Mouse (Mus musculus): Measurements from ENCODE around the gene Rbfox1.

The Rbfox1 gene

DNA sequence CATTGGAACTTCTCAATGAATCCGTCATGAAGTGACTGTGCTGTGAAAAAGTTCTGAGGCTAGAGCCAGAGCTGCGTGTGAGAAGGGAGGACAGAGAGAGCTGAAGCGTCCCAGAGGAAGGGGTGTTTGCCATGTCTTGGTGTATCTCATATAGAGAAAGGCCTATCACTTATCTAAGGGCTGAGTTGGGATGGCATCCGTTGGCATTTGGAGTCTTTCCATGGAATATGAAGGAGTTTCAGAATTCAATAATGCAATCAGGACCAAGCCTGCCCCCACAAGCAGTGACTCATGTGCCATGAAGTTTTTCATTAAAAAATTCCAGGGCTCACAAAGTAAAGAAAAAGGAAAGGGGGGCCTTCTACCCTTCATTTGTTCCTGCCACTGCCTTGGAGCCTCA is 112.0 kb downstream of the Rbfox1 start:
- no peak for DNase-seq

DNA sequence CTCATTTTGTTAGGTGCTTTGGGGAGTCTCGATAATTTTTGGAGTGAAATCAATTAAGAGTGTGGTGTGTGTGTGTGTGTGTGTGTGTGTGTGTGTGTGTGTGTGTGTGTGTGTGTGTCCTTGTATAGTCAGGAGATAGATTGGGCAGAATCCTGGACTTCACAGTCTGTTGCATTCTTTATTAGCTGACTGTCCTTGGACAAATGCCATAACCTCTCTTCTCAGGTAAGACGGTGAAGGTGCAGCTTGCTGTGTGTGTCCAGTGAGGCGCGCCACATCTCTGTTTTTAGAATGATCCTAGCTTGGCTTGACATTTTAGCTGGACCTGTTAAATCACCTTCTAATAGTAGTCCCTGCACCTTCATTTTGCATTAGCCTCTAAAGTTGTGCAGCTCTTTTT is 112.5 kb downstream of the Rbfox1 start:
- DNase-seq, result no peak

DNA sequence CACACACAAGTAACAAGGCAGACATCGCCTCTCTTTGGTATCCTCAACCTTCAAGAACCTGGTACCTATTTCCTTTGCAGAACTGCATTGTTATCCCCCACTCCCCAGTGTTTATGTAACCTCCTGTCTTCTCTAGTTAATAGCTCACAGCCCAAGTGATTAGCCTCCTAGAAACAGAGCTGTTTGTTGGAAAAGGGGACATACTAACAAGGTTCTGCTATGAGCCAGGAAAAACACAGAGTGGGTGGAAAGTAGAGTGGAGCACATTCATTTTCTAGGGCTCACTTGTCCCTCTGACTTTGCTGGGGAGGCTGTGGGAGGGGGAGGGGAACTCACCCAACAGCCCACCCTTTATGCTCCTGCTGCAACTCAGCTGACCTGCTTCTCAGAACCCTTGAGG is 114.9 kb downstream of the Rbfox1 start:
- DNase-seq, result no peak

DNA sequence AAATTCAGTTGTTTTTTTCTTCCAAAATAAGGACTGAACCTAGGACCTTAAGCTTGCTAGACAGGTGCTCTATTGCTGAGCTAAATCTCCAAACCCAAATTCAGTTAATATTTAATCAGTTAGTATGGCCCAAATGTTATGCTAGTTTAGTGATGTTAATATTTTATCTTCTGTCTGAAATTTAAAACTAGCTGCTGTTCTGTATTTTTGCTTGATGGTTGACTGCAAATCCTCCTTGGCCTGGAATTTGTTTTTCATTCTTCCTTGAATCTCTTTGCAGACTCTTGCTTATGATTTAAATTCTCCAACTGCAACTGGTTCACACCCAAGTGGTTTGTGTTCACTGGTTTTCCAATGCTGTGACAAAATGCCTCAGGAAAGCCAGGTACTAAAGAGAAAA is 121.8 kb downstream of the Rbfox1 start:
- DNase-seq, result no peak

DNA sequence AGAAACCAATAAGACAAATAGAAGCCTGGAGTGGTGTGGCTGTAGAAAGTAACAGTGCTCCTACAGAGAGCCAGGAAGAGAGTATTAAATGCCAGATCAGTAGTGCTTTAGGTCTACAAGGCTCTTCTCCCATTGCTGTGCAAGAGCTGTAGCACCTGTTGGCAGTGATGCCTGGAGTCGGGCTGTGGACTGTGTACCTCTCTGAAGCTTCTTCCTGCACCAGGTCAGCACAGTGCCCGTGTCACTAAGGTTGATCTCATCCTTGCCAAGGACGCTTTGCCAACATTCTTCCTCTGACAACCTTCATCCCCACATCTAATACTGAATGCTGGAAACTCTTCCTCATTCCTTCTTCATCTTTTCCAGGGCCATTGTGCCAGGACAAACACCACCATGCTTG is 127.7 kb downstream of the Rbfox1 start:
- DNase-seq, result no peak

DNA sequence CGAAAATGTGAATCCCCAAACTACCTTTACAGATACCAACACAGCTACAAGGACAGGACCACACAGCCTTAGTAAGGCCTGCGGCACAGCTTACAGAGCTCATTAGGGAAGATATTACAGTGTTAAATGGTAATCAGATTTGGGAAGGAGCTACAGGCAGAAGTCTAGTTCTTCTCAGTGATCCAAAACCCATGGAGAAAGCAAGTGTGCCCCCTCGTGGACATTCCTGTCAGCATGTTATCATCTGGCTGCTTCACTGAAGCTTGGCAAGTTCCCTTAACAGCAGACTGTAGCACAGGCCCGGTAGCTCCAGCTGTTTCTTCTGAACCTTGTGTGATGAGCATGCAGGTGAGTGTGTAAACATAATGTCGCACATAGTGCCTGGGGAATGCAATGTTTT is 133.5 kb downstream of the Rbfox1 start:
- DNase-seq, result peak; percentile 51

DNA sequence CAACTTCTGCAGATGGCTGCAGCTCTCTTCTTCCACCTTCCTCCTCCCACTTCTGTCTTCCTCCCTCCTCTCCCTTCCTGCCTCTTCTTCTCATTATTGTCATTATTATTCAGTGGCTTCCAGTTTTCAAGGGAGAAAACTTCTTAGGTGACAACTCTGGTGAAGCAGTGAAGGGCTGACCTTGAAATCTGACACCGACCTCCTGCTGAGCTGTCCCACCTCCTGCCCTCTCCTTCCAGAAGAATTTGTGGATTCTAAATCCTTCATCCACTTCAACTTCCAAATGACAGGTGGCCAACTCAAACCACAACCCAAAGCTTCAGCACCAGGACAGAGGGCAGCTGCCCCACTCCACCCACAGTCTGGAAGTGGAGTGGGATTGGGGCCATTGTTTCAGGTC is 134.2 kb downstream of the Rbfox1 start:
- DNase-seq, result no peak

DNA sequence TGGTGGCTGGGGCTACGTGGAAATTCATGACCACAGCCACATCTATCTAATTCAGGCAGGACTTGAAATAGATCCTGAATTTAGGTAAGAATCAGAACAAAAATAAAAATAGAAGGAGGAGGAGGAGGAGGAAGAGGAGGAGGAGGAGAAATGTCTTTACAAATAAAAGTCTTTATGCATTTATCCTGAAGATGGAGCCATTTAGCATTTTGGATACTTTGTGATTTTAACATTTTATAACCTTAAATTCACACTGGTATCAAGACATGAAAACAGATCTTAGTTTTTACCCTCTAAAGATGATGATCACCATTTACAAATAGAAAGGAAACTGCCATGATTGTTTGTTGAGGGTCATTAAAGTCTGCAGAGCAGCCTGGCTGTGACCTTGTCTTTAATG is 146.1 kb downstream of the Rbfox1 start:
- no peak for DNase-seq

DNA sequence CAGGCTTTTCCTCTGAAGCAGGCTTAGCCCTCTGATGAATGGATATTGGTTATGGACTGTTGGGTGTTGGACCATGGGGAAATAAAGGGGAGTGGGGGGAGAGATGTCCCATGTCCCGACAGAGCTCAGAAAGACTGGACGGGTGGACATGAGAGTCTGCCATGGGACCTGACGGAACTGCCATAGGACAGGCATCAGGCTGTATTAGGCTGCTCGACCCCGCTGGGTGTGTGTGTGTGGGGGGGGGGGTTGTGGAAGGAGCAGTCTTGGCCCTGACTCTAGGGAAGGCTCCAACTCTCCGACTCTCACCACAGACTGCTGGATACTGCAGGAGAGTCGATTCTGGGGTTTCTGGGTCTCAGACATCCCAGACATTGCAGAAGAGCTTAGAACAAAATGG is 147.4 kb downstream of the Rbfox1 start:
- DNase-seq, result no peak

DNA sequence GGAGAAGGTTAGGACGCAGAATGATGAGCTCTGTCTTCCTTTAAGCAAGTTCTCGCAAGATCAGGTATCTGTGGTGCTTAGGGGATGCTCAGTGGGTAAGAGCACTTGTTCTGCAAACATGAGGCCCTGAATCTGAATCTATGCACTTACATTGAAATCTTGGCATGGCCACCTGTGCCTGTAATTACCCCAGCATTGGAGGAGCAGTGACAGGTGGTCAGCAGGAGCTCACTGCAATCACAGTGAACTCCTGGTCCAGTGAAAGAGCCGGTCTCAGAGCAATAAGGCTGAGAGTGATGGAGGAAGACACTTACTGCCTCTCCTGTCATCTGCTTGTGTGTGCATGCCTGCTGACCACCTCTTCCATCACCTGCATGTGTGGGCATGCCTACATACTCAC is 149.7 kb downstream of the Rbfox1 start:
- DNase-seq, result no peak

DNA sequence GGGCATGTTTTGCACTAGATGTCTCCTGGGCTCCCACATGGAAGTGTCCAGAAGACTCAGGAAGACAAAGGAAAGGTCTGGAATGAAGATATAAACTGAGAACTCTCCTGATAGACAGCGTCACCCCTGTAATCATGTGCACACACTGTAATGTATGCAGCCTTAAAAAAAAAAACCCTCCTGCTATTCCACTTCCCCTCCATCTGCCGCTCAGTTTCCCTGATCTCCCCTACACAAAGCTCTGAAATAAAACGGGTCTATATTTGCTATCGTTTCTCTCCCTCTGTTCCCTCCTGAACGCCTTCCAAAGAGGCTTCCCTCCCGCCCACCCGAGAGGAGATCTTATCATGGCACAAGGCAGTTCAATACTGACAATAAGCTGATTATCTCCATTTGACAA is 151.9 kb downstream of the Rbfox1 start:
- DNase-seq, result no peak

DNA sequence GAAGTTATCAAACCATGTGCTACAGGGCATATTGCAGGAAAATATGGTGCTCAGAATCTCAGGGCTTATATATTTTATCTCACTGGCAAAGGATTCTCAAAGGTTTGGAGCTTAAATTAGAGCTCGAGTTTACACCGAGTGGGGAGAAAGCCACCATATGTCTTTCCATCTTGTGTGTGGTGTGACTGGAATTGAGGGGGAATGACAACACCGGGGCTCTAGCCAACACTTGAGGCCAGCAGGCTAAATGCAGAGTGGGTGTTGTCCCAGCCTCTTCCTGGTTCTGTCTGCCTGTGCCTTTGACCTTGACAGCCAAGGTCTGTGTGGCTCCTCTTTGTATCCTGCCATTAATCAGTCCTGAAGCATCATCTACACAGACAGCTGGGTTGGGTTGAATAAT is 157.6 kb downstream of the Rbfox1 start:
- DNase-seq, result no peak

DNA sequence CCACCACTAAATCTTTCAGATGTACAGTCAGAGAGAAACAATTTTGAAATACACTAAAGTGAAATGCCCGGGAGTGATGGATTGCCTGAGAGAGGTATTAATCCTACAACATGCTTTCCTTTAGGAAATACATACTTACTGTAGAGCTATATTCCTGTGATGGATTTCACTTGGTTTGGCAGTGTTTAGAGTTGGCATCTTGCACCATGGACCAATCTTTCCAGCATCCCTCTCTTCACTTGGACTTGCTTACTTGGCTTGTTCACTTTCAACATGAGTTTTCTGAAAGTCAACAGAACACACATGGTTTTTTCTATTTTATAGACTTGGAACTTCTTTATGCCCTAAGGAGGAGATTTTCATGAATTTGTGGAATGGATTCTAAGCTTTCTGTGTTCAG is 163.4 kb downstream of the Rbfox1 start:
- DNase-seq, result no peak

DNA sequence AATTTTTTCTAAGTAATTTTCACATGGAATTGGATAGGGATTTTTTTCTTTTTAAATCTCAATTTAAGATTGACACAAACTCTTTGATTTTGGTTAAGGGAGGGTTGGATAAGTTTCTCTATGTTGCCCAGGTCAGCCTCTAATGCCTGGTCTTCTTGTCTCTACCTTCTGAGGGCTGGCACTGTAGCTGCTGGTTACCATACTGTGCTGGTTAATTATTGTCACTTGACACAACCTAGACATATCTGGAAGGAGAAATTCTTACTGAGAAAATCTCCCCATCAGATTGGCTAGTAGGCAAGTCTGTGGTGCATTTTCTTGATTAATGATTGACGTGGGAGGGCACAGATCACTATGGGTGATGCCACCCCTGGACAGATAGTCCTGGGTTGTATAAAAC is 177.3 kb downstream of the Rbfox1 start:
- no peak for DNase-seq

DNA sequence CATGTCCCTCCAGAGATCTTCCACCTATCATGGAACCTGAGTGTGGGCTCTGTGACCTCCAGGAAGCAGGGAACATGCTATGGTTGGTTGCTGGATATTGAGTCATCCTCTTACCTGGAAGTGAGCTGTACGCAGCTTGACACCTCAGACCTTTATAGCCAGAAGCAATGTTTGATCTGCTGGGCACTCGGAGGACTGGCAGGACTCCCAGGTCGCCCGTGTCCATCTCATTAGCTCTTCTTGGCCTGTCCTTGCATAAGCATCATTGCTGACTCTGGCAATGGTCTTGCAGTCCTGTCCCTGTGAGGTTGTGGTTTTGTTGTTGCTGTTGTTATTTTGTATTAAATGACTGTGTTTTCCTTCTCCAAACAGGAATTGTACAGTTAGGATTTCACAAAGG is 180.3 kb downstream of the Rbfox1 start:
- no peak for DNase-seq

DNA sequence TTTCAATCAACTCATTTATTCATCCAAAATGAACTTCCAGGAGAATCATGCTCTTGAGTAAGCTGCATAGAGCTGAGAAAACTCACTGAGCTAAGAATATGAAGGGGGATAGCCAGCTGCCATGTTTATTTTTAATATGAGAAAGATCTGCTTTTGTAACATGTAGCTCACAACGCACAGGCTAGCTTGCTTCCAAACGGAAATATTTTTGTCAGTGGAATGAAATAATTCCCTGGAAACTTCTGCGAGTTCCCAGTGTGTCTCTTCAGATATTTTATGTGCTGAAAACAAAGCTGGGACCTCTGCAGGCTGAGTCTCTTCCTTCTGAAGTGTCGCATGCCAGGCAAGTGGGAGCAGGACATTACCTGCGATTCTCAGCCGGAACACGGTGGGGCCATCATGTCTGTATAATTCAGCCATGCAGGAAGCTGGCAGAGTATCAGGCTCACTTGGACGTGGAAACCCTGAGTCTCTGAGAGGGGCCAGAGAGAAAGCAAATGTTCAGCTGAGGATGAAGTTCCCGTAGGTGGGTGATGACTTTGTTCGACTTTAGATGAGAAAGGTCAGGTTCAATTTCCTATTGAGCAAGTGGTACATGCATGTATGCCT is 190.4 kb downstream of the Rbfox1 start:
- no peak for DNase-seq

DNA sequence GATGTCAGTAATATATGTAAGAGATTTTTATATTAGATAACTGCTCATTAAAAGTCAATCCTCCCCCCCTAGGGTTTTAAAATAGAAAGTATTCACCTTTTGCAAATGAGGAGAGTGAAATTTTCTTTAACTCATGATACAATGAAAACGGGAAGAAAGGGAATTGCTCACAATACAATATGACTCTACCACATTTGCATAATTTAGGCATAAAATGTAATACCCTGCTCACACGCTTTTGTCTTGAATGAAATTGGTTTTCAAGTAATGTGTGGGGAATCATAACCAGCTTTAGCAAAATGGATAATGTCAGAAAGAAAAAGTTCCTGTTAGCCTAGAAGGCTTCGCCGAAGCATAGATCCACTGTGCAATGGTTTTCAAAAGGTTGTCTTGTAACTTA is 193.9 kb downstream of the Rbfox1 start:
- no peak for DNase-seq

DNA sequence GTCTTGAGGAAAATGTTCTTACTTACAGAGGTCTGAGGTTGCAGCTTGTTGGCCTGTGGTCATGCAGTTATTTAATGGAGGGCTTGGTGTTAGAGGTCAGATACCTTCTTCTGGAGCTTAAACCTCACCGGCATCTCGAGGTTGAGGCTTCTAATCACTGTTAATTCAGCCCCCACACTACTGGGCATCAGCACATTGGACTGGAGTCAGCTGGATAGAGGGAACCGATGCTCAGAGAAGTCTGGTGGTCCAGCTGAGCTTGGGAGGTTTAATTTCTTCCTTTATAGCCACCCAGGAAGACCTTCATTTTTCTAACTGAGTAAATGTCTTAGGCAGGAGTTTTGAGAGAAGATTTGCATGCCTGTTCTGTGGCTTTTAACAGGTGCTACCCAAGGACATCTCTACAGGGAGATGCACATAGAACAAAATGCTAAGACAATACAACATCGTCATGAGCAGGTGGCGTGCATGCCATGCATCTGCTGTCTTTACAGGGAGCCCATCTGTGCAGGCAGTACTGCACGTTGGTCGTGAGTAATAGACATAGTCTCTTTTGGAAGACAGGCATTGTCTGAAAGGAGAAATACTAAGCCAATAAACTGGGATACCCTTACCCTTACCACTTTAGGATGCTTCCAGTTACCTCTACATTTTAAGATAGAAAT is 199.7 kb downstream of the Rbfox1 start:
- DNase-seq, result no peak

DNA sequence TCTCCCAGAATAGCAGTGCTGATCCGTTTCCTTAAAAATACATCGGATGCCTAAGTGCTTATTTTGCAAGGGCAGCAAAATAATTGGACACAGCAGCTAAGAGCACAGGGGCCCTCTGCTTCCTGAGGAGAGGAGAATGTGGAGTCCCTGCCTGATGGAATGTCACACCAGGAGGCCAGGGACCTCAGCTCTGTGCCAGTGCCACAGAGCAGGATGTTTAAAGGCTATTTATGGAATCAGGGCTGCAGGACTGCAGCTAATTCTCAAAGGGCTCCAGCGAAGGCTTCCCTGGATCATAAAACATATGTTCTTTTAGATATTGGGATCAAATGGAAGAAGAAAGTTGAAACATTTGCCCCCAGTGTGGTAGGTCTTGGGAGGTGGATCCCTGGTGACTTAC is 201.0 kb downstream of the Rbfox1 start:
- no peak for DNase-seq

DNA sequence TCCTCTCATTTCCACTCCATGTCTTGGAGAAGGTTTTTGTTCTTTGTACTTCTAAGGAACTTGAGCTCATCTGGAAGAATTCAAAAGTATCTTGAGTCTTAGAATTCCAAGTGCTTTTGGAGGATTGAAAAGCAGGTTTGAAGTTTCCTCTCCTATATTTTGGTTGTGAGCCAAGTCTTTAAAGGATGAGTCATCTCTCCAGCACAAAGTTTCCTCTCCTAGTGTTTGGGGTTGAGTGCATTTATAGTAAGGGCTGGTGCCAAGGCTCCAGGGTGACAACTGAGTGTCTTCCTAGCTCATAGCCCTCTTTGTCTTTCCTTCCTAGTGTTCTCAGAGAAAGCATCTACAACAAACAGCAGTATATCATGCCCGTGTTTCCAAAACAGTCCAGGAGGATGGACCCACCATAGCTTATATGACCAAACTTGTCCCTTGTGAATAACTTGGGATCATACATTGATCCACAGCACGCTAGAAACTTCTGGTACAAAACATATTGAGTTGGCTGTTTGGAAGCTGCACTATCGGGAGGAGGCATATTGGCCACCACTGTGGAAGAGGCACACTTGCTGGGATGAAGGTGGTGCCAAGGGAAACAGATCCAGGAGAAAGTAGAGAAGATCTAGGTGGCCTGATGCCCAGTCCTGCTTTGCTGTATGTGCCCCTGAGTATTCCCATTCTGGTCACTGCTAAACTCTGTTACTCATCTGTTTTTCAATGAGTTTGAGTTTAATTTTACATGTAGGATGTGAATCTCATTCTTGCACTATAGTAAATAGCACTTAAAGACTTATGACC is 206.4 kb downstream of the Rbfox1 start:
- DNase-seq, result no peak

DNA sequence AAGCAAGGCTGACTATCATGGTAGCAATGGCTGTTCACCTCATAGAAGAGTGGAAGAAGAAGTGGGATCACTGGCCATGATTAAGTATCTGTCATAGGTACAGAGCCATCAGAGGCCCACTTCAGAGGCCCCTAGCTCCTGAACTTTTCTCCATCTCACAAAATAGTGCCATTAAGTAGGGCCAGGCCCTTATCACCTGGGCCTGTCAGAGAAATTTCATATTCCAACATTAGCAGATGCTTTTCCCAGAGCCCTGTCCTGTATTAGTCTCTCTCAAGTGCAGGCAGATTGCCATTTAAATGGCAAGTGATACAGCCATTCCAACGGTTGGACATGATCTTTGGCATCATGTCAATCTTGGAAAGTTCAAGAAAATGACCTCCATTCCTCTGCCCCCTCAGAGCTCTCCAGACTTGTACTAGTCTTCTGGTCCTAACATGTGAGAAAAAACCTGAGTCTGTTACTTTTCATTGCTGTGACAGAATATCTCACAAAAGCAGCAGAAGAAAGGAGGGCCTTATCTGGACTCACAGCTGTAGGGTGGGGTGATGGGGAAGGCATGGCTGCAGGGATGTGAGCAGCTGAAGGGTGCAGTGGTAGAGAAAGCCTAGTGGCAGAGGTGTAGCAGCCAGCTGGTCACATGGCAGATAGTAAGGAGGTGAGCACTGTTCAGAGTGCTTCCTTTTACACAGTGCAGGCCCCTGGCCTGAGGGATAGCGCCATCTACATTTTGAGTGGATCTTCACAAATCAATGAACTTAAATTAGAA is 210.6 kb downstream of the Rbfox1 start:
- DNase-seq, result no peak

DNA sequence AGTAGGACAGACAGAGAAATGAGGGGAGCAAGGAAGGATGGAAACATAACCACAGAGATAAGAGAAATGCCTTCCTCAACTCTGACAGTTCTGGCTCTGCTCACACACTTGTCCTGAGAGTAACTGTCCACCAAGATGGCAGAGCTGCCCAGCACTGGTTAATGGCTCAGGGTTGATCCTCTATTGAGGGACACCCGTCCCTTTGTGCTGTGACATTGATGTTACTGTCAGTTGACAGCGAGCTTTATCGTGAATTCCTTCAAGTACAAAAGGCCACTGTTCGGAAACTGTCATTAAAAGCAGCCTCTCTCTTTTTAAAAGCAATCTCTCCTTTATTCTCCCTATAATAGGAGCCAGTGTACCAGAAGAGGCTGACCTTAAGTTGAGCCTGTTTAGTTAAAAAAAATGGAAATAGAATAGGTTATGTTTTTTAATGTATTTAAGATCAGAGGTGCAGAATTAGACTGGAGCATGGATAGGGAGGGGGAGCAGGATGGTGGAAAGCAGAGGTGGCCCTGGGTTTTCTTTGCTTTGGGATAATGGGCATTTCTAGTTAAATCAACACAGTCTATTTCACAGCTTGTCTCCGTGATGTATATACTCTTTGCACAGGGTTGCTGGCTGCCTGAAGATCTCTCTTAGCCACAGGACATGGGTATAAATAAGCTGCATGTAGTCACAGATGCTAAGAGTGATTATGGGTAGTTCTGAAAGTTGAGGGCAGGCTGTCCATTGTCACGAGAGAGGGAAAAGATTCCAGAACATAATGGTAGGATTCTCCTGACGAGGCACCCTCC is 212.3 kb downstream of the Rbfox1 start:
- DNase-seq, result no peak

DNA sequence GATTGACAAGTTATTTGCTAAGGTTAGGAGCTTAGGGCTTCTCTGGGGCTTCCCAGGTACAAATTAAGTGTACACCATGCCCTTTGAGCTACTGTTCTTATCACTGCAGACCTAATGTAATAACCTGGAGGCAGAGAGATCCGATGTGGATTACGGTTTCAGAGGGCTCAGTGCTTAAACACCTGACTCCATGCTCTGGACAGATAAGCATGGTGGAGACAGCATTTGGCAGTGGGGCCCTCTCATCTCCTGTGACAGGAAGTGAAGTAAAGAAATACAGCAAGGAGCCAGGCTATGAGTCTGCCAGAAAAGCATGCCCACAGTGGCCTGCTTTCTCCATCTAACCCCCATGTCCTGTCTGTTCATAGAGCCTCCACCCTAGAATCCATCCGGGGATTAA is 213.0 kb downstream of the Rbfox1 start:
- no peak for DNase-seq

Data from thymus, postnatal 4 days (tissue).